Mouse (Mus musculus) cerebellum, adult 2 months (tissue): Measurements from ENCODE around the gene Vps9d1. TPM values are rescaled to one million over a fixed set of nuclear protein-coding genes. Genes with fewer than 3 reads are reported as not detected.
"Not testable (repeated sequence)": the region's sequence is repeated elsewhere in the genome, so short reads cannot be mapped to it uniquely, and the experiment has no call there.

ENCODE experiments used
- DNase-seq, 2 experiments: peaks; one replicate each; pipeline ENCODE4 v3.0.0; 2021
- H3K27ac ChIP-seq: fragments of 200-500 bp; 2 replicates; pipeline ENCODE4 v1.5.1; 2012; ENCODE audit warnings: low read length, control low read depth, inconsistent platforms; ENCODE audit not compliant: insufficient read depth
- H3K27me3 ChIP-seq: fragments of 200-500 bp; 2 replicates; pipeline ENCODE4 v1.6.1; 2012; ENCODE audit warnings: inconsistent platforms, mild to moderate bottlenecking, low read length, moderate library complexity; ENCODE audit not compliant: control insufficient read depth, insufficient read depth
- H3K4me1 ChIP-seq: fragments of 200-500 bp; 2 replicates; pipeline ENCODE4 v1.6.1; 2011; ENCODE audit warnings: low read length; ENCODE audit not compliant: control insufficient read depth, insufficient read depth
- H3K4me3 ChIP-seq: fragments of 200-500 bp; replicated peaks from 2 replicates; pipeline ENCODE3; 2011; ENCODE audit warnings: mild to moderate bottlenecking, low read depth, low read length, control low read depth; ENCODE audit not compliant: insufficient read depth
- CTCF ChIP-seq: fragments of 200-500 bp; IDR thresholded peaks from 2 replicates; pipeline ENCODE4 v1.5.1; 2011; ENCODE audit warnings: low read depth, mild to moderate bottlenecking, control low read depth, low read length, moderate library complexity, borderline replicate concordance; ENCODE audit not compliant: insufficient read depth
- POLR2A ChIP-seq: fragments of 200-500 bp; IDR thresholded peaks from 2 replicates; pipeline ENCODE4 v1.6.1; 2011; ENCODE audit warnings: low read length, control low read depth, borderline replicate concordance; ENCODE audit not compliant: insufficient read depth
- WGBS: fragments of 180-500 bp; shearing (Covaris S2); methylation state at CpG from one replicate; pipeline ENCODE4 v1.1.7; 2018; 5-methylcytosine and 5-hydroxymethylcytosine counted together
- polyA plus RNA-seq: library from polyadenylated mRNA; depleted of rRNA; stranded (reverse); fragments of >200 nt; gene quantifications from 2 replicates; pipeline ENCODE4 v1.2.3, GENCODE M21; 2012; rRNA removed

Vps9d1 gene
- polyA plus RNA-seq, 1 experiment = 86.7 TPM

GRCm38 (mm10) chr8:123199864-123200263, 54.3 kb downstream of the Vps9d1 start:
- 60% methylated on average over 14 of the region's 14 CpGs for WGBS

GRCm38 (mm10) chr8:123197016-123197415, 57.1 kb downstream of the Vps9d1 start:
- WGBS = 78% methylated on average over 5 of the region's 5 CpGs
- H3K27ac ChIP-seq, H3K4me3 ChIP-seq, H3K27me3 ChIP-seq, DNase-seq, H3K4me1 ChIP-seq: not testable (repeated sequence)

More at GRCm38 (mm10) chr8:123199864-123200263, 54.3 kb downstream of the Vps9d1 start:
- TF ChIP-seq POLR2A (no peak), CTCF (no peak)
- H3K27ac ChIP-seq = no peak overlapping the region
- H3K4me3 ChIP-seq = no peak overlapping the region
- no peaks in the 10 kb centered on the region for H3K27me3 ChIP-seq
- H3K4me1 ChIP-seq = no peaks in the 10 kb centered on the region
- no peak for DNase-seq

DNA sequence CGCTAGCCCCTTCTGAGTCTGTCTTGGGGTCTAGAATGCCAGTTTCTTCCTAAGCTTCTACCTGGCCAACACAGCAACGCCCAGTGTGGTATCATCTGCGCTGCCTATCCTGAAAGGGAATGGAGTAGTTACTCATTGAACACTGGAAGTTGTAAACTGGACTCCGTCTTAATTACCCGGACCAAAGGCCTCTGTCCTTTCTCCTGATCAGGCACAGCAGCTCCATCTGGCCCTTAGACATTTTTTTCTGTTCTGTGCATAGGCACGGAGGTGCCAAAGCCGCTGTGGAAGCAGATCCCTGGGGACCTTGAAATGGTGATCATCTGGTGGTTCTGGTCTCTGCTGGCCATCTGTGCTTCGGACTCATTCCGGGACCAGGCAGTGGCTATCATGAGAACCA, 60.4 kb downstream of the Vps9d1 start:
- Histone ChIP-seq H3K4me1 (no peaks in the 10 kb centered on the region), H3K27ac (no peak overlapping the region), H3K27me3 (no peaks in the 10 kb centered on the region), H3K4me3 (no peak overlapping the region)
- WGBS = 50% methylated on average over 9 of the region's 9 CpGs
- TF ChIP-seq CTCF (no peak), POLR2A (no peak)
- DNase-seq = no peak

Other genes starting within 250 kb of the Vps9d1 start
- 104 and 105 TPM in 2 replicates for gene Ankrd11, start 212.1 kb downstream of the Vps9d1 start, polyA plus RNA-seq
- 103 and 104 TPM in 2 replicates for gene Spg7, start 191.4 kb downstream of the Vps9d1 start, polyA plus RNA-seq
- 829 and 864 TPM in 2 replicates for gene Rpl13, start 152.0 kb downstream of the Vps9d1 start, polyA plus RNA-seq
- gene Cpne7, start 137.0 kb downstream of the Vps9d1 start, polyA plus RNA-seq = 6.2 and 7.1 TPM in 2 replicates
- gene Sult5a1, start 96.0 kb downstream of the Vps9d1 start, polyA plus RNA-seq = 0.39 and 0.60 TPM in 2 replicates
- 0.16 and 0.59 TPM in 2 replicates for gene Dpep1, start 68.1 kb downstream of the Vps9d1 start, polyA plus RNA-seq
- gene Chmp1a, start 41.6 kb downstream of the Vps9d1 start, polyA plus RNA-seq = 95.0 and 98.2 TPM in 2 replicates
- 6.4 TPM in 2 replicates for gene Spata33, start 41.5 kb downstream of the Vps9d1 start, polyA plus RNA-seq
- gene Cdk10, start 29.5 kb downstream of the Vps9d1 start, polyA plus RNA-seq = 92.1 and 97.0 TPM in 2 replicates
- gene Spata2l, start 18.1 kb downstream of the Vps9d1 start, polyA plus RNA-seq = 18.5 and 22.1 TPM in 2 replicates
- 33.5 and 36.8 TPM in 2 replicates for gene Zfp276, start 153 bp downstream of the Vps9d1 start, polyA plus RNA-seq
- gene Fanca, start 64.2 kb upstream of the Vps9d1 start, polyA plus RNA-seq = 3.9 and 4.5 TPM in 2 replicates
- gene Spire2, start 78.4 kb upstream of the Vps9d1 start, polyA plus RNA-seq = 33.0 and 36.4 TPM in 2 replicates
- gene Tcf25, start 119.4 kb upstream of the Vps9d1 start, polyA plus RNA-seq = 691 and 692 TPM in 2 replicates
- 0.05 and 0.06 TPM in 2 replicates for gene Mc1r, start 152.8 kb upstream of the Vps9d1 start, polyA plus RNA-seq
- 670 and 684 TPM in 2 replicates for gene Tubb3, start 157.1 kb upstream of the Vps9d1 start, polyA plus RNA-seq
- gene Def8, start 169.2 kb upstream of the Vps9d1 start, polyA plus RNA-seq = 73.1 and 73.4 TPM in 2 replicates
- 28.2 and 32.5 TPM in 2 replicates for gene Afg3l1, start 223.6 kb upstream of the Vps9d1 start, polyA plus RNA-seq